26 mouse cellular contexts compared by ENCODE assay signal in genomic region chr5:143252039-143252438, GRCm38 (mm10). TPM values are rescaled to one million over a fixed set of nuclear protein-coding genes. Genes with fewer than 3 reads are reported as not detected.
"Had no signal": no experiment of that assay in that cellular context is flagged by ENCODE, and none has a peak within 500 bp of the region (broad histone marks: within the 10 kb centered on the region; RNA-seq: fewer than 3 reads in every experiment).

No protein-coding gene starts in this region.

- H3K4me2 ChIP-seq: kidney, embryonic 15.5 days; liver, embryonic 13.5 days; neural tube, embryonic 12.5 days; neural tube, embryonic 15.5 days had no signal

- H3K27ac ChIP-seq: kidney, embryonic 15.5 days; left cerebral cortex, adult 2 months; liver, embryonic 13.5 days; neural tube, embryonic 12.5 days; neural tube, embryonic 15.5 days had no signal

- H3K4me3 ChIP-seq: kidney, embryonic 15.5 days; left cerebral cortex, adult 2 months; liver, embryonic 13.5 days; neural tube, embryonic 12.5 days; neural tube, embryonic 15.5 days had no signal

- DNase-seq: kidney, adult 8-10 months; kidney, postnatal 10 days; kidney, postnatal 36 days; layer of hippocampus, postnatal 36 days; liver, embryonic 13.5 days; lung, adult 2 months; lung, postnatal 14 days; lung, postnatal 4 days; midbrain, embryonic 14.5 days; right cerebral cortex, adult 18-20 months; thymus, adult 18-20 months; thymus, postnatal 36 days had no signal

- H3K9ac ChIP-seq: kidney, embryonic 15.5 days; liver, embryonic 13.5 days; neural tube, embryonic 12.5 days; neural tube, embryonic 15.5 days had no signal

- H3K9me3 ChIP-seq: kidney, embryonic 15.5 days; liver, embryonic 13.5 days; neural tube, embryonic 12.5 days; neural tube, embryonic 15.5 days had no signal

RNA-seq across cellular contexts. Expression of gene Spdye4a, which starts 25.3 kb away (rescaled TPM):
- polyA plus RNA-seq: kidney, embryonic 15.5 days; limb, embryonic 11.5 days; limb, embryonic 14.5 days; liver, adult 2 months; liver, embryonic 13.5 days; liver, embryonic 16.5 days; lung, adult 2 months; lung, embryonic 16.5 days; midbrain, embryonic 14.5 days; neural tube, embryonic 12.5 days; neural tube, embryonic 15.5 days; small intestine, adult 2 months; spleen, adult 2 months; stomach, embryonic 16.5 days; urinary bladder, adult 2 months had no signal

RNA-seq across cellular contexts. Expression of gene Zfp853, which starts 41.4 kb away (rescaled TPM):
- polyA plus RNA-seq: liver, embryonic 13.5 days; liver, embryonic 16.5 days; neural tube, embryonic 12.5 days; testis, adult 2 months had no signal
